Mouse (Mus musculus): ENCODE measurements around the gene Trcg1. TPM values are rescaled to one million over a fixed set of nuclear protein-coding genes. Genes with fewer than 3 reads are reported as not detected.

Gene Trcg1
- polyA plus RNA-seq, 1 experiment from 2014 or later = not detected

GRCm38 (mm10) chr9:57271081-57271480 lies 34.7 kb downstream of the Trcg1 start:
- no peaks in the 10 kb centered on the region for H3K27me3 ChIP-seq (ENCODE audit: control insufficient read depth, insufficient read depth, low read length)
- ATAC-seq (ENCODE audit: insufficient number of reproducible peaks, insufficient read depth, low FRiP score, low read depth) = no peak
- no peak overlapping the region for H3K9ac ChIP-seq (replicated peaks; ENCODE audit: low read depth, low read length)
- no peak overlapping the region for H3K4me2 ChIP-seq (replicated peaks; ENCODE audit: low read depth, low read length)
- H3K36me3 ChIP-seq (ENCODE audit: control insufficient read depth, insufficient read depth, low read length) = no peaks in the 10 kb centered on the region
- WGBS = 52% methylated on average over 1 of the region's 1 CpGs
- H3K9me3 ChIP-seq (ENCODE audit: control insufficient read depth, low read depth, low read length) = no peaks in the 10 kb centered on the region
- H3K27ac ChIP-seq (ENCODE audit: low read length) = no peak overlapping the region
- 0 out of 2 replicates have a peak, but pooled peaks cover 11% of the 10 kb centered on the region for H3K4me1 ChIP-seq (ENCODE audit: control insufficient read depth, insufficient read depth, low read length)
- no peak overlapping the region for H3K4me3 ChIP-seq (ENCODE audit: low read depth, low read length)

GRCm38 (mm10) chr9:57271837-57272562 lies 35.6 kb downstream of the Trcg1 start:
- no peak for ATAC-seq (ENCODE audit: insufficient number of reproducible peaks, insufficient read depth, low FRiP score, low read depth)
- no peak overlapping the region for H3K9ac ChIP-seq (replicated peaks; ENCODE audit: low read depth, low read length)
- H3K9me3 ChIP-seq (ENCODE audit: control insufficient read depth, low read depth, low read length) = no peaks in the 10 kb centered on the region
- H3K36me3 ChIP-seq (ENCODE audit: control insufficient read depth, insufficient read depth, low read length) = no peaks in the 10 kb centered on the region
- H3K4me2 ChIP-seq (replicated peaks; ENCODE audit: low read depth, low read length) = no peak overlapping the region
- H3K27me3 ChIP-seq (ENCODE audit: control insufficient read depth, insufficient read depth, low read length) = no peaks in the 10 kb centered on the region
- 57% methylated on average over 9 of the region's 9 CpGs for WGBS
- H3K4me3 ChIP-seq (ENCODE audit: low read depth, low read length) = no peak overlapping the region
- H3K4me1 ChIP-seq (ENCODE audit: control insufficient read depth, insufficient read depth, low read length) = 0 out of 2 replicates have a peak, but pooled peaks cover 11% of the 10 kb centered on the region
- no peak overlapping the region for H3K27ac ChIP-seq (ENCODE audit: low read length)

- WGBS = 59% methylated on average over 8 of the region's 8 CpGs
- H3K4me2 ChIP-seq (replicated peaks; ENCODE audit: low read depth, low read length) = no peak overlapping the region
- no peak for ATAC-seq (ENCODE audit: insufficient number of reproducible peaks, insufficient read depth, low FRiP score, low read depth)
- no peak overlapping the region for H3K9ac ChIP-seq (replicated peaks; ENCODE audit: low read depth, low read length)
- H3K4me3 ChIP-seq (ENCODE audit: low read depth, low read length) = no peak overlapping the region
- no peaks in the 10 kb centered on the region for H3K9me3 ChIP-seq (ENCODE audit: control insufficient read depth, low read depth, low read length)
- H3K27ac ChIP-seq (ENCODE audit: low read length) = no peak overlapping the region
- H3K36me3 ChIP-seq (ENCODE audit: control insufficient read depth, insufficient read depth, low read length) = no peaks in the 10 kb centered on the region
- H3K4me1 ChIP-seq (ENCODE audit: control insufficient read depth, insufficient read depth, low read length) = peaks cover 11% of the 10 kb centered on the region; the same call in 1 of the 2 replicates
- no peaks in the 10 kb centered on the region for H3K27me3 ChIP-seq (ENCODE audit: control insufficient read depth, insufficient read depth, low read length)
These were observed 36.8 kb downstream of the Trcg1 start for GRCm38 (mm10) chr9:57272902-57273804.

GRCm38 (mm10) chr9:57273805-57274494 lies 37.6 kb downstream of the Trcg1 start:
- 23% methylated on average over 6 of the region's 6 CpGs for WGBS
- Histone ChIP-seq H3K4me1 (ENCODE audit: control insufficient read depth, insufficient read depth, low read length) (peaks cover 19% of the 10 kb centered on the region; the same call in 1 of the 2 replicates), H3K4me3 (ENCODE audit: low read depth, low read length) (no peak overlapping the region), H3K36me3 (ENCODE audit: control insufficient read depth, insufficient read depth, low read length) (no peaks in the 10 kb centered on the region), H3K9me3 (ENCODE audit: control insufficient read depth, low read depth, low read length) (no peaks in the 10 kb centered on the region), H3K9ac (replicated peaks; ENCODE audit: low read depth, low read length) (no peak overlapping the region), H3K27ac (ENCODE audit: low read length) (no peak overlapping the region), H3K4me2 (replicated peaks; ENCODE audit: low read depth, low read length) (no peak overlapping the region), H3K27me3 (ENCODE audit: control insufficient read depth, insufficient read depth, low read length) (no peaks in the 10 kb centered on the region)
- no peak for ATAC-seq (ENCODE audit: insufficient number of reproducible peaks, insufficient read depth, low FRiP score, low read depth)

- Histone ChIP-seq H3K27ac (ENCODE audit: low read length) (no peak overlapping the region), H3K27me3 (ENCODE audit: control insufficient read depth, insufficient read depth, low read length) (no peaks in the 10 kb centered on the region), H3K9ac (replicated peaks; ENCODE audit: low read depth, low read length) (no peak overlapping the region), H3K9me3 (ENCODE audit: control insufficient read depth, low read depth, low read length) (no peaks in the 10 kb centered on the region), H3K36me3 (ENCODE audit: control insufficient read depth, insufficient read depth, low read length) (no peaks in the 10 kb centered on the region), H3K4me1 (ENCODE audit: control insufficient read depth, insufficient read depth, low read length) (peaks cover 24% of the 10 kb centered on the region), H3K4me3 (ENCODE audit: low read depth, low read length) (no peak overlapping the region), H3K4me2 (replicated peaks; ENCODE audit: low read depth, low read length) (no peak overlapping the region)
- no peak for ATAC-seq (ENCODE audit: insufficient number of reproducible peaks, insufficient read depth, low FRiP score, low read depth)
These were observed 40.0 kb downstream of the Trcg1 start for GRCm38 (mm10) chr9:57276311-57276710.

- Histone ChIP-seq H3K27ac (ENCODE audit: low read length) (no peak overlapping the region), H3K4me3 (ENCODE audit: low read depth, low read length) (no peak overlapping the region), H3K9ac (replicated peaks; ENCODE audit: low read depth, low read length) (no peak overlapping the region), H3K27me3 (ENCODE audit: control insufficient read depth, insufficient read depth, low read length) (no peaks in the 10 kb centered on the region), H3K36me3 (ENCODE audit: control insufficient read depth, insufficient read depth, low read length) (no peaks in the 10 kb centered on the region), H3K4me2 (replicated peaks; ENCODE audit: low read depth, low read length) (no peak overlapping the region), H3K9me3 (ENCODE audit: control insufficient read depth, low read depth, low read length) (no peaks in the 10 kb centered on the region), H3K4me1 (ENCODE audit: control insufficient read depth, insufficient read depth, low read length) (peaks cover 31% of the 10 kb centered on the region)
- 46% methylated on average over 4 of the region's 4 CpGs for WGBS
- ATAC-seq (ENCODE audit: insufficient number of reproducible peaks, insufficient read depth, low FRiP score, low read depth) = no peak
These were observed 41.9 kb downstream of the Trcg1 start for GRCm38 (mm10) chr9:57278268-57278667.

GRCm38 (mm10) chr9:57279441-57279840 lies 43.1 kb downstream of the Trcg1 start:
- no peak overlapping the region for H3K4me3 ChIP-seq (ENCODE audit: low read depth, low read length)
- ATAC-seq (ENCODE audit: insufficient number of reproducible peaks, insufficient read depth, low FRiP score, low read depth) = no peak
- H3K27ac ChIP-seq (ENCODE audit: low read length) = no peak overlapping the region
- no peak overlapping the region for H3K4me2 ChIP-seq (replicated peaks; ENCODE audit: low read depth, low read length)
- H3K27me3 ChIP-seq (ENCODE audit: control insufficient read depth, insufficient read depth, low read length) = no peaks in the 10 kb centered on the region
- no peaks in the 10 kb centered on the region for H3K9me3 ChIP-seq (ENCODE audit: control insufficient read depth, low read depth, low read length)
- 43% methylated on average over 4 of the region's 4 CpGs for WGBS
- no peak overlapping the region for H3K9ac ChIP-seq (replicated peaks; ENCODE audit: low read depth, low read length)
- H3K36me3 ChIP-seq (ENCODE audit: control insufficient read depth, insufficient read depth, low read length) = no peaks in the 10 kb centered on the region
- peaks cover 27% of the 10 kb centered on the region for H3K4me1 ChIP-seq (ENCODE audit: control insufficient read depth, insufficient read depth, low read length)

GRCm38 (mm10) chr9:57281549-57281948 lies 45.2 kb downstream of the Trcg1 start:
- Histone ChIP-seq H3K9ac (replicated peaks; ENCODE audit: low read depth, low read length) (no peak overlapping the region), H3K4me1 (ENCODE audit: control insufficient read depth, insufficient read depth, low read length) (peaks cover 25% of the 10 kb centered on the region), H3K27ac (ENCODE audit: low read length) (no peak overlapping the region), H3K9me3 (ENCODE audit: control insufficient read depth, low read depth, low read length) (no peaks in the 10 kb centered on the region), H3K4me3 (ENCODE audit: low read depth, low read length) (peak overlapping the region; percentile 11; the same call in 1 of the 2 replicates), H3K4me2 (replicated peaks; ENCODE audit: low read depth, low read length) (peak overlapping the region; percentile 46), H3K36me3 (ENCODE audit: control insufficient read depth, insufficient read depth, low read length) (no peaks in the 10 kb centered on the region), H3K27me3 (ENCODE audit: control insufficient read depth, insufficient read depth, low read length) (no peaks in the 10 kb centered on the region)
- WGBS = 10% methylated on average over 20 of the region's 20 CpGs
- ATAC-seq (ENCODE audit: insufficient number of reproducible peaks, insufficient read depth, low FRiP score, low read depth) = no peak

All from stomach, embryonic 14.5 days (tissue).